Mouse (Mus musculus) brain, embryonic 14.5 days (tissue): ENCODE data around the gene Tiam2. TPM values are rescaled to one million over a fixed set of nuclear protein-coding genes. Genes with fewer than 3 reads are reported as not detected.
A peak's percentile ranks its signal among the peaks of the same experiment; 100 is the strongest.

Experiments used
- DNase-seq: peaks from one replicate; pipeline ENCODE4 v3.0.0-alpha.2; 2011; ENCODE audit warnings: low read depth
- CTCF ChIP-seq: fragments of 200-500 bp; IDR thresholded peaks from 2 replicates; pipeline ENCODE4 v1.5.1; 2012; ENCODE audit warnings: inconsistent platforms, mild to moderate bottlenecking, moderate library complexity, borderline replicate concordance; ENCODE audit not compliant: insufficient read depth, insufficient read length; ENCODE audit errors: extremely low read depth
- POLR2A ChIP-seq: fragments of 200-500 bp; IDR thresholded peaks from 2 replicates; pipeline ENCODE4 v1.6.1; 2012; ENCODE audit warnings: mild to moderate bottlenecking, inconsistent platforms, borderline replicate concordance; ENCODE audit not compliant: poor library complexity, insufficient read depth, insufficient read length, severe bottlenecking; ENCODE audit errors: extremely low read depth
- polyA plus RNA-seq: library from polyadenylated mRNA; depleted of rRNA; stranded (reverse); fragments of >200 nt; gene quantifications from 2 replicates; pipeline ENCODE4 v1.2.3, GENCODE M21; 2012; rRNA removed

Tiam2 gene
- polyA plus RNA-seq, 1 experiment: 17.5 TPM

DNA sequence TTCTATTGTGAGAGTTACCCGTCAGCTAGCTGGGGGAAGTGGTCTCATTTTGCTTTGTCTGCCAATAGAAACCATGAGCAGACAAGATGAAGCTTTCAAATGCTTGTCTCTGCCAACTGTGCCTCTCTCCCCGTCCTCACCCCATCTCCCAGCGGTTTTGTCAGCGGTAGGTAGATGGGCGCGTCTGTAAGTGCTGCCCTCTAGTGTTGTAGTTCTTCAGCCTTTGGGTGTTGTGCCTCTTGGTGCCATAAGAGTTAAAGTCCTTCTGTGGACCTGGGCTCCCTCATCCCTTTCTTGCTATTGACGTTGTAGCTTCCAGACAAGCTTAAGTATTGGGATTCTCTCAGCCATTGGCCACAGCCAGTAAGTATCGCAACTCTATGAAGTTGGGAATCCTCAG is 236.0 kb downstream of the Tiam2 start:
- TF ChIP-seq CTCF (0 out of 2 replicates have a peak, but pooled peaks have one; percentile 23), POLR2A (no peak)
- no peak for DNase-seq

DNA sequence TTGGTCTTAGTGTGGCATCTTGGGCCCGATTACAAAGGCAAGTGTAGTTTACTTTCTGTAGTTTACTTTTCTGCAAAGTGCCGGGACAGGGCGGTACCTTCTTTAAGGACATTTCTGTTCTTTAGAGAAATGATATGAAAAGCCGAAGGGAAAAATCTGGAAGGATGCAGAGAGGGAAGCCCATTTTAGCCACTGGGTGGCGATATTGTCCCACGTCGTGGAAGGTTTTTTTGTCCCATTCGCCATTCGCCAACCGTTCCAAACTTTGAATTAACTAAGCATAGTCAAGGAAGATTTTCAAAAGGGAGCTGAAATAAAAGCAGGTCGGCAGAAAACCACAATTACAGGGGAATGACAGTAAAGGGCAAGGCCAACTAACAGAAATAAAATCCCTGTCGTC is 244.5 kb downstream of the Tiam2 start:
- TF ChIP-seq POLR2A (no peak), CTCF (peak; percentile 94)
- peak; percentile 90 for DNase-seq

Other genes with a start within 250 kb of the Tiam2 start
- 42.9 and 44.4 TPM in 2 replicates for gene Scaf8, start 211.6 kb upstream of the Tiam2 start, polyA plus RNA-seq
- gene Cldn20, start 206.0 kb downstream of the Tiam2 start, polyA plus RNA-seq: 0.57 and 1.8 TPM in 2 replicates
- gene Tfb1m, start 231.2 kb downstream of the Tiam2 start, polyA plus RNA-seq: 9.5 and 12.6 TPM in 2 replicates